Mouse (Mus musculus) neural tube, embryonic 14.5 days (tissue): ENCODE measurements at regions not wholly inside any gene's neighbourhood (a gene's known extent, or its start where the extent isn't known, plus 50 kb on each side); places are given as distances from the start of the nearest gene placed in this dataset.
A peak's percentile ranks its signal among the peaks of the same experiment; 100 is the strongest.

ENCODE experiments used
- ATAC-seq: fragments of 200-750 bp; cut with Nextera tagmentation; 2 replicates; pipeline ENCODE4 v1.8.0; 2017; ENCODE audit warnings: low read depth, mild to moderate bottlenecking, moderate TSS enrichment, moderate library complexity
- H3K27ac ChIP-seq: fragments of 300-500 bp; sonication (generic); 2 replicates; pipeline ENCODE4 v1.5.1; 2014; ENCODE audit warnings: low read depth, mild to moderate bottlenecking, control low read depth, low read length, moderate library complexity, mixed read lengths
- H3K27me3 ChIP-seq: fragments of 300-500 bp; sonication (generic); 2 replicates; pipeline ENCODE4 v1.6.1; 2014; ENCODE audit warnings: low read length; ENCODE audit not compliant: control insufficient read depth, insufficient read depth
- H3K36me3 ChIP-seq: fragments of 300-500 bp; sonication (generic); 2 replicates; pipeline ENCODE4 v1.6.1; 2014; ENCODE audit warnings: low read length, mixed read lengths; ENCODE audit not compliant: control insufficient read depth, insufficient read depth
- H3K4me1 ChIP-seq: fragments of 300-500 bp; sonication (generic); 2 replicates; pipeline ENCODE4 v1.6.1; 2014; ENCODE audit warnings: low read length; ENCODE audit not compliant: control insufficient read depth, insufficient read depth
- H3K4me2 ChIP-seq: fragments of 300-500 bp; sonication (generic); 2 replicates; pipeline ENCODE4 v1.6.1; 2014; ENCODE audit warnings: mild to moderate bottlenecking, low read depth, low read length, control low read depth
- H3K4me3 ChIP-seq: fragments of 300-500 bp; sonication (generic); 2 replicates; pipeline ENCODE4 v1.5.1; 2014; ENCODE audit warnings: low read depth, low read length, control low read depth, mixed read lengths
- H3K9ac ChIP-seq: fragments of 300-500 bp; sonication (generic); replicated peaks from 2 replicates; pipeline ENCODE4 v1.6.1; 2014; ENCODE audit warnings: low read depth, mild to moderate bottlenecking, control low read depth, low read length, mixed read lengths
- H3K9me3 ChIP-seq: fragments of 300-500 bp; sonication (generic); 2 replicates; pipeline ENCODE4 v1.6.1; 2016; ENCODE audit warnings: low read length; ENCODE audit not compliant: control insufficient read depth
- WGBS: fragments of 180-500 bp; shearing (Covaris S2); extraction: QIAGEN DNeasy Blood & Tissue Kit; methylation state at CpG from one replicate; pipeline ENCODE4 v1.1.7; 2014; 5-methylcytosine and 5-hydroxymethylcytosine counted together

- Histone ChIP-seq H3K4me1 (no peaks in the 10 kb centered on the region), H3K27me3 (no peaks in the 10 kb centered on the region), H3K4me2 (no peak overlapping the region), H3K9ac (no peak overlapping the region), H3K4me3 (no peak overlapping the region), H3K27ac (no peak overlapping the region), H3K9me3 (no peaks in the 10 kb centered on the region), H3K36me3 (no peaks in the 10 kb centered on the region)
- WGBS, result 88% methylated on average over 7 of the region's 7 CpGs
- no peak for ATAC-seq
Measured at GRCm38 (mm10) chr6:117516906-117517305, 324.1 kb upstream of the Zfp637 start.

DNA sequence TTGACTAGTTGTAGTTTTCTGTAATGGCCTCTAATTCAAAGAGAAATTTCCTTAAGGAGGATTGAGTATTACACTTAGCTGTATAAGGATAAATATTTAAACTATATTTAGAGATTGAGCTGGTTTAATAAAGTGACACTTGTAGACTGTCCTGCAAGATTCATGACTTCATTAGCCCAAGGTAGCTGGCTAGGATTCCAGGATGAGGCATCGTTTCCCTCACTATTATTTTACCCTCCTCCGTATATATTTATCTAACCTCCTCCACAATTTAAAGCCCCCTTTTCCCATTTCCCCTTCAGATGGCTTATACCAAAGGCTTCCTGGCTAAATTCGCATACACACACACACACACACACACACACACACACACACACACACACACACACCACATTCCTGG, 322.0 kb upstream of the Zfp637 start:
- Histone ChIP-seq H3K9me3 (no peaks in the 10 kb centered on the region), H3K4me2 (no peak overlapping the region), H3K27me3 (no peaks in the 10 kb centered on the region), H3K4me1 (no peaks in the 10 kb centered on the region), H3K4me3 (no peak overlapping the region), H3K9ac (no peak overlapping the region), H3K27ac (no peak overlapping the region), H3K36me3 (no peaks in the 10 kb centered on the region)
- ATAC-seq, result no peak
- 82% methylated on average over 3 of the region's 3 CpGs for WGBS

- Histone ChIP-seq H3K9me3 (no peaks in the 10 kb centered on the region), H3K4me2 (no peak overlapping the region), H3K27me3 (no peaks in the 10 kb centered on the region), H3K9ac (no peak overlapping the region), H3K4me1 (no peaks in the 10 kb centered on the region), H3K36me3 (no peaks in the 10 kb centered on the region), H3K27ac (no peak overlapping the region), H3K4me3 (no peak overlapping the region)
- 94% methylated on average over 1 of the region's 1 CpGs for WGBS
- no peak for ATAC-seq
Measured at GRCm38 (mm10) chr6:117519466-117519865, 321.5 kb upstream of the Zfp637 start.

DNA sequence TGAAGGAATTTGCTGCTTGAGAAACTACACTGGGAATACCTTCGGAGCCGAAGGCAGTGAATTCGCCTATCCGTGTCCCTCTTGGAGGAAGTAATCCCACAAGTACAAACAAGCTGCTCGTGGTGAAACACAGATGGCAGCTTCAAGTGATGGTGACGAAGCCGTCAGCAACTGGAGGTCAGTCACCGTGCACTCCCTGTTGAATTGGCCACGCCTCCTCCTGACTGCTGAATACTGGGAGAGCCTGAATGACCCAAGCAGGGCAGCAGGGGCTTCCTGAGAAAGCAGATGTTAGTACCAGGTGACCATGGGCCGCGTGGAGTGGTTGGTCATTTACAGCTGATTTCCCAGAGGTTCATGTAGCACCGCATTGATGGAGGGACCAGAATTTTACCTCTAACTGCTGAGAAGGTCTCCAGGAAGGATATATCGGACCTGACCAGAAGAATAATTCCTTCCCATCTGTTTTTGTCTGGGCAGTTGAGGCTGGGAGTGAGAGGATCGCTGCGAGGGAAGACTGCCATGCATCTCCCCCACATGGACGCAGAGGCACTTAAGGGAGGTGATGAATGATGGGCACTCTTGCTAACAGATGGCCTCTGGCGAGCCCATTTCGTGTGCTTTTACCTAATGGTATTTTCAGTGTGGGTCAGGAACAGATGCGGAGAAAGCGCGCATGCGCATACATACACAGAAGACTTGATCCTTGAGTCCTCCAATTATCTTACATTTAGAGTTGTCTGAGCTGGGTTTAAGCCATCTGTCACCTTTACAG, 314.6 kb upstream of the Zfp637 start:
- Histone ChIP-seq H3K36me3 (no peaks in the 10 kb centered on the region), H3K9me3 (no peaks in the 10 kb centered on the region), H3K9ac (no peak overlapping the region), H3K4me2 (no peak overlapping the region), H3K27ac (no peak overlapping the region), H3K27me3 (no peaks in the 10 kb centered on the region), H3K4me3 (no peak overlapping the region), H3K4me1 (no peaks in the 10 kb centered on the region)
- peak; percentile 38; the same call in 1 of the 2 replicates for ATAC-seq
- WGBS, result 64% methylated on average over 22 of the region's 22 CpGs

DNA sequence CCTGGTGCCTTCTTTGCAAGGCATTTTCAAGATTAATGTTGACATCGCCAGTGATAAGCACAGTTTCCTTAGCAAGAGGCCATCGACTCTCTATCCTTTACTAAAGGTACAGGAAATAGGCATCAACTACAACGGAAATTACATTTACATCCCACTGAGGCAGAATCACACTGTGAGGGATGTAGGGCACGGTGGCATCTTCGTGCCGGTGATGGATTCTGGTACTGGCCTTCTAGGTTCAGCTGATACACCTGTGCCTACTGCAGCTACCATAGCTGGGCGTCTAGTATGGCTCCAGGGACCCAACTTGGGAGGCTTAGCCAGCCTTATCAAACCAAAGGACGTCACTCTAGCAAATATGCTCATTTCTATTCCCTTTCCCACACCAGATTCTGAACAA, 313.5 kb upstream of the Zfp637 start:
- Histone ChIP-seq H3K27me3 (no peaks in the 10 kb centered on the region), H3K9me3 (no peaks in the 10 kb centered on the region), H3K4me1 (no peaks in the 10 kb centered on the region), H3K4me3 (no peak overlapping the region), H3K27ac (no peak overlapping the region), H3K9ac (no peak overlapping the region), H3K4me2 (no peak overlapping the region), H3K36me3 (no peaks in the 10 kb centered on the region)
- 89% methylated on average over 8 of the region's 8 CpGs for WGBS
- ATAC-seq, result no peak

GRCm38 (mm10) chr6:117534149-117534548, 306.8 kb upstream of the Zfp637 start:
- WGBS, result 29% methylated on average over 2 of the region's 2 CpGs
- Histone ChIP-seq H3K9ac (no peak overlapping the region), H3K4me1 (no peaks in the 10 kb centered on the region), H3K27ac (no peak overlapping the region), H3K4me3 (no peak overlapping the region), H3K36me3 (no peaks in the 10 kb centered on the region), H3K27me3 (no peaks in the 10 kb centered on the region), H3K4me2 (no peak overlapping the region), H3K9me3 (no peaks in the 10 kb centered on the region)
- ATAC-seq, result no peak

- Histone ChIP-seq H3K9ac (no peak overlapping the region), H3K4me1 (no peaks in the 10 kb centered on the region), H3K9me3 (no peaks in the 10 kb centered on the region), H3K4me2 (no peak overlapping the region), H3K36me3 (no peaks in the 10 kb centered on the region), H3K27ac (no peak overlapping the region), H3K4me3 (no peak overlapping the region), H3K27me3 (no peaks in the 10 kb centered on the region)
- no peak for ATAC-seq
- WGBS, result 88% methylated on average over 9 of the region's 9 CpGs
Measured at GRCm38 (mm10) chr6:117534991-117535390, 306.0 kb upstream of the Zfp637 start.

DNA sequence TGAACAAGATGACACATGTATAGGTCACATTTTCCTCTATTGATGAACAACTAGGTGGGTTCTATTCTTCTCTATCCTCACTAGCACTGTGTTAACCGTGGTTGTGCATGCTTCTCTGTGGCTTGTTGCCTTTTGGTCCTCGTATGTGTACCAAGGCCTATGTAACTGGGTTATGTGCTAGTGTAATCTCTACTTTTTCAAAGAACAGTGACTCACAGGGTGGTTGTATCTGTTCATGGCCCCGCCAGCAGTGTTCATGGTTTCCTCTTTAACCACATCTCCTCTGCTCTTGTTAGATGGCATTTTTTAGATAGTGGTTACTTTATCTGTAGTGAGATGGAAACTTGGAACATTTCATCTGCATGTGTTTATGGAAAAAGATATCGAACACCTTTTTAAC, 304.9 kb upstream of the Zfp637 start:
- no peaks in the 10 kb centered on the region for H3K36me3 ChIP-seq
- no peaks in the 10 kb centered on the region for H3K4me1 ChIP-seq
- H3K9me3 ChIP-seq, result no peaks in the 10 kb centered on the region
- H3K4me2 ChIP-seq, result no peak overlapping the region
- 95% methylated on average over 4 of the region's 4 CpGs for WGBS
- H3K27ac ChIP-seq, result no peak overlapping the region
- H3K27me3 ChIP-seq, result no peaks in the 10 kb centered on the region
- ATAC-seq, result no peak
- H3K9ac ChIP-seq, result no peak overlapping the region
- H3K4me3 ChIP-seq, result no peak overlapping the region

GRCm38 (mm10) chr6:117542431-117542830, 298.5 kb upstream of the Zfp637 start:
- Histone ChIP-seq H3K9me3 (no peaks in the 10 kb centered on the region), H3K4me1 (no peaks in the 10 kb centered on the region), H3K27me3 (no peaks in the 10 kb centered on the region), H3K36me3 (no peaks in the 10 kb centered on the region), H3K27ac (no peak overlapping the region), H3K4me2 (no peak overlapping the region), H3K4me3 (no peak overlapping the region), H3K9ac (no peak overlapping the region)
- 80% methylated on average over 3 of the region's 3 CpGs for WGBS
- ATAC-seq, result no peak
